Mouse (Mus musculus): Measurements from ENCODE around the gene Gm17662. TPM values are rescaled to one million over a fixed set of nuclear protein-coding genes. Genes with fewer than 3 reads are reported as not detected.

The Gm17662 gene
- total and polyA plus RNA-seq, 3 experiments, result not detected

- H3K36me3 ChIP-seq (ENCODE audit: control insufficient read depth in 1 of 2, insufficient read depth in 2 of 2, low read length in 2 of 2), result no peaks in the 10 kb centered on the region
Observed at GRCm38 (mm10) chr4:104843546-104843945, 13.6 kb upstream of the Gm17662 start.

DNA sequence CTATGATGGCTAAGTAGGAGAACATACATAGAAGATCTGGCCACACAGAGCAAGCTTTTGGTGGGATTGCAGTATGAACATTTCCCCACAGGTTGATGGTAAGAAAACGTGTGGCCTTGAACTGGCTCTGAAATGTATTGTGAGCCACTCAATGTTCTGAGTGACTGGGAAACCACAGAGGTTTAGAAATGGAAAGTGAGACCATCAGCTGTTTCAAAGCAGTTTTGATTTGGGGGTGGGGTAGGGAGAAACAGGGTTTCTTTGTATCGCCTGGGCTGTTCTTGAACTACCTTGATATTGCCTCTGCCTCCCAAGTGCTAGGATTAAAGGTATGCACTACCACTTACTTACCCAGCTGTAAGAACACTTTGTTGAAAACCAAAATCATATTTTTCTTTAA lies 1.9 kb upstream of the Gm17662 start:
- H3K9me3 ChIP-seq (replicated peaks; ENCODE audit: insufficient read depth, low read length), result no peaks in the 10 kb centered on the region
- H3K27me3 ChIP-seq (ENCODE audit: control insufficient read depth in 1 of 2, insufficient read depth in 2 of 2, low read length in 2 of 2), result no peaks in the 10 kb centered on the region
- H3K9ac ChIP-seq (ENCODE audit: control insufficient read depth, low read depth, low read length, poor library complexity, severe bottlenecking), result no peak overlapping the region
- no peak overlapping the region for H3K27ac ChIP-seq (ENCODE audit: control insufficient read depth, low read depth, low read length)
- no peaks in the 10 kb centered on the region for H3K79me2 ChIP-seq (ENCODE audit: control insufficient read depth, insufficient read depth, low read length, poor library complexity)
- no peak overlapping the region for H3K4me3 ChIP-seq (ENCODE audit: control insufficient read depth in 1 of 2, insufficient read depth in 1 of 2, low read depth in 2 of 2, low read length in 2 of 2)
- TF ChIP-seq USF2 (IDR thresholded peaks at IDR 0.05; ENCODE audit: borderline replicate concordance in 1 of 2, insufficient read depth in 1 of 2, low read depth in 1 of 2, low read length in 2 of 2) (no peak), CTCF (IDR thresholded peaks at IDR 0.05 in 2 of 3, conservative IDR thresholded peaks at IDR 0.05 in 1 of 3; ENCODE audit: control insufficient read depth in 1 of 3, insufficient read depth in 1 of 3, low read depth in 2 of 3, low read length in 3 of 3, poor library complexity in 1 of 3, severe bottlenecking in 1 of 3) (no peak), UBTF (IDR thresholded peaks at IDR 0.05; ENCODE audit: borderline replicate concordance, insufficient read depth, low read depth, low read length) (no peak), JUND (IDR thresholded peaks at IDR 0.05; ENCODE audit: low read depth, low read length) (no peak), SIN3A (IDR thresholded peaks at IDR 0.05; ENCODE audit: low read length) (no peak), MEF2A (IDR thresholded peaks at IDR 0.05; ENCODE audit: extremely low read depth, insufficient replicate concordance, low read depth, low read length, poor library complexity, severe bottlenecking) (no peak), KAT2A (conservative IDR thresholded peaks at IDR 0.05; ENCODE audit: low read depth, low read length) (no peak), POLR2A (IDR thresholded peaks at IDR 0.05; ENCODE audit: control insufficient read depth in 1 of 2, insufficient read depth in 1 of 2, low read depth in 1 of 2, low read length in 2 of 2, poor library complexity in 1 of 2) (no peak), ZC3H11A (IDR thresholded peaks at IDR 0.05; ENCODE audit: low read depth, low read length) (no peak)
- no peaks in the 10 kb centered on the region for H3K4me1 ChIP-seq (ENCODE audit: control insufficient read depth in 1 of 2, insufficient read depth in 2 of 2, low read length in 2 of 2)
- H3K36me3 ChIP-seq (ENCODE audit: control insufficient read depth in 1 of 2, insufficient read depth in 2 of 2, low read length in 2 of 2), result no peaks in the 10 kb centered on the region
- DNase-seq (ENCODE audit: low read depth, low spot score), result no peak

More at GRCm38 (mm10) chr4:104843546-104843945, 13.6 kb upstream of the Gm17662 start:
- H3K9ac ChIP-seq (ENCODE audit: control insufficient read depth, low read depth, low read length, poor library complexity, severe bottlenecking), result no peak overlapping the region
- no peak for TF ChIP-seq EP300 (IDR thresholded peaks at IDR 0.05; ENCODE audit: low read depth in 1 of 2, low read length in 2 of 2)
- H3K79me2 ChIP-seq (ENCODE audit: control insufficient read depth, insufficient read depth, low read length, poor library complexity), result no peaks in the 10 kb centered on the region
- H3K27me3 ChIP-seq (ENCODE audit: control insufficient read depth in 1 of 2, insufficient read depth in 2 of 2, low read length in 2 of 2), result no peaks in the 10 kb centered on the region
- no peaks in the 10 kb centered on the region for H3K4me1 ChIP-seq (ENCODE audit: control insufficient read depth in 1 of 2, insufficient read depth in 2 of 2, low read length in 2 of 2)
- no peak overlapping the region for H3K4me3 ChIP-seq (ENCODE audit: control insufficient read depth in 1 of 2, insufficient read depth in 1 of 2, low read depth in 2 of 2, low read length in 2 of 2)
- no peak for DNase-seq (ENCODE audit: low read depth, low spot score)
- H3K27ac ChIP-seq (ENCODE audit: control insufficient read depth, low read depth, low read length), result no peak overlapping the region
- H3K9me3 ChIP-seq (replicated peaks; ENCODE audit: insufficient read depth, low read length), result no peaks in the 10 kb centered on the region

GRCm38 (mm10) chr4:104857823-104858222 lies 694 bp downstream of the Gm17662 start:
- Histone ChIP-seq H3K79me2 (ENCODE audit: control insufficient read depth, insufficient read depth, low read length, poor library complexity) (no peaks in the 10 kb centered on the region), H3K4me3 (ENCODE audit: control insufficient read depth in 1 of 2, insufficient read depth in 1 of 2, low read depth in 2 of 2, low read length in 2 of 2) (no peak overlapping the region), H3K27ac (ENCODE audit: control insufficient read depth, low read depth, low read length) (no peak overlapping the region), H3K9ac (ENCODE audit: control insufficient read depth, low read depth, low read length, poor library complexity, severe bottlenecking) (no peak overlapping the region), H3K9me3 (replicated peaks; ENCODE audit: insufficient read depth, low read length) (no peaks in the 10 kb centered on the region), H3K36me3 (ENCODE audit: control insufficient read depth in 1 of 2, insufficient read depth in 2 of 2, low read length in 2 of 2) (no peaks in the 10 kb centered on the region), H3K4me1 (ENCODE audit: control insufficient read depth in 1 of 2, insufficient read depth in 2 of 2, low read length in 2 of 2) (no peaks in the 10 kb centered on the region), H3K27me3 (ENCODE audit: control insufficient read depth in 1 of 2, insufficient read depth in 2 of 2, low read length in 2 of 2) (no peaks in the 10 kb centered on the region)
- TF ChIP-seq MXI1 (IDR thresholded peaks at IDR 0.05; ENCODE audit: low read depth, low read length) (no peak), GATA1 (IDR thresholded peaks at IDR 0.05; ENCODE audit: low read depth, low read length) (no peak), EP300 (IDR thresholded peaks at IDR 0.05; ENCODE audit: low read depth in 1 of 2, low read length in 2 of 2) (peak in 1 of 2 experiments; percentile 13; a peak in 2 of 4 replicates), USF1 (IDR thresholded peaks at IDR 0.05; ENCODE audit: low read depth, low read length) (peak; percentile 55; the same call in 1 of the 2 replicates), BHLHE40 (IDR thresholded peaks at IDR 0.05; ENCODE audit: borderline replicate concordance, low read depth, low read length) (peak; percentile 38; the same call in 1 of the 2 replicates)
- peak; percentile 45 for DNase-seq (ENCODE audit: low read depth, low spot score)

Measured in MEL (cell line).